Mouse (Mus musculus): ENCODE results near the gene Gpat3. TPM values are rescaled to one million over a fixed set of nuclear protein-coding genes. Genes with fewer than 3 reads are reported as not detected.

Gene Gpat3
- polyA plus RNA-seq, 1 experiment from 2014 or later, result 1.1 TPM

GRCm38 (mm10) chr5:100833841-100834240 is 11.7 kb upstream of the Gpat3 start:
- no peak overlapping the region for H3K4me2 ChIP-seq
- ATAC-seq (ENCODE audit: insufficient number of reproducible peaks, insufficient read depth, low FRiP score, low TSS enrichment, low read depth), result no peak
- no peak overlapping the region for H3K4me3 ChIP-seq
- H3K27ac ChIP-seq, result no peak overlapping the region
- no peaks in the 10 kb centered on the region for H3K4me1 ChIP-seq
- no peaks in the 10 kb centered on the region for H3K9me3 ChIP-seq
- H3K9ac ChIP-seq, result no peak overlapping the region
- 85% methylated on average over 2 of the region's 2 CpGs for whole genome bisulfite sequencing
- H3K27me3 ChIP-seq, result no peaks in the 10 kb centered on the region
- no peaks in the 10 kb centered on the region for H3K36me3 ChIP-seq

GRCm38 (mm10) chr5:100835862-100836538 is 9.5 kb upstream of the Gpat3 start:
- no peaks in the 10 kb centered on the region for H3K9me3 ChIP-seq
- WGBS, result 66% methylated on average over 9 of the region's 9 CpGs
- H3K36me3 ChIP-seq, result no peaks in the 10 kb centered on the region
- H3K4me3 ChIP-seq, result no peak overlapping the region
- no peak overlapping the region for H3K27ac ChIP-seq
- H3K27me3 ChIP-seq, result no peaks in the 10 kb centered on the region
- ATAC-seq (ENCODE audit: insufficient number of reproducible peaks, insufficient read depth, low FRiP score, low TSS enrichment, low read depth), result no peak
- no peak overlapping the region for H3K9ac ChIP-seq
- H3K4me2 ChIP-seq, result no peak overlapping the region
- H3K4me1 ChIP-seq, result no peaks in the 10 kb centered on the region

- Histone ChIP-seq H3K36me3 (no peaks in the 10 kb centered on the region), H3K4me1 (no peaks in the 10 kb centered on the region), H3K27ac (no peak overlapping the region), H3K4me3 (no peak overlapping the region), H3K9ac (no peak overlapping the region), H3K27me3 (no peaks in the 10 kb centered on the region), H3K4me2 (no peak overlapping the region), H3K9me3 (peaks cover 6% of the 10 kb centered on the region; the same call in 1 of the 2 replicates)
- WGBS, result 82% methylated on average over 7 of the region's 7 CpGs
- no peak for ATAC-seq (ENCODE audit: insufficient number of reproducible peaks, insufficient read depth, low FRiP score, low TSS enrichment, low read depth)
Measured at GRCm38 (mm10) chr5:100837907-100838306, 7.6 kb upstream of the Gpat3 start.

- Histone ChIP-seq H3K4me2 (no peak overlapping the region), H3K9ac (no peak overlapping the region), H3K36me3 (no peaks in the 10 kb centered on the region), H3K9me3 (peaks cover 6% of the 10 kb centered on the region; the same call in 1 of the 2 replicates), H3K4me1 (peaks cover 12% of the 10 kb centered on the region), H3K27me3 (peaks cover 57% of the 10 kb centered on the region), H3K4me3 (no peak overlapping the region), H3K27ac (no peak overlapping the region)
- WGBS, result 55% methylated on average over 3 of the region's 3 CpGs
- no peak for ATAC-seq (ENCODE audit: insufficient number of reproducible peaks, insufficient read depth, low FRiP score, low TSS enrichment, low read depth)
Measured at GRCm38 (mm10) chr5:100844485-100844884, 1.0 kb upstream of the Gpat3 start.

GRCm38 (mm10) chr5:100845848-100846598 is 510 bp downstream of the Gpat3 start:
- H3K9me3 ChIP-seq, result peaks cover 6% of the 10 kb centered on the region; the same call in 1 of the 2 replicates
- H3K4me3 ChIP-seq, result peak overlapping the region; percentile 64
- peak overlapping the region; percentile 69 for H3K9ac ChIP-seq
- no peak; the same call in 1 of the 2 replicates for ATAC-seq (ENCODE audit: insufficient number of reproducible peaks, insufficient read depth, low FRiP score, low TSS enrichment, low read depth)
- H3K4me2 ChIP-seq, result peak overlapping the region; percentile 99
- peaks cover 12% of the 10 kb centered on the region for H3K4me1 ChIP-seq
- under 1% methylated on average over 52 of the region's 52 CpGs for WGBS
- no peaks in the 10 kb centered on the region for H3K36me3 ChIP-seq
- H3K27me3 ChIP-seq, result peaks cover 57% of the 10 kb centered on the region
- no peak overlapping the region for H3K27ac ChIP-seq

- Histone ChIP-seq H3K27ac (no peak overlapping the region), H3K4me3 (peak overlapping the region; percentile 64), H3K4me1 (peaks cover 12% of the 10 kb centered on the region), H3K9me3 (peaks cover 6% of the 10 kb centered on the region; the same call in 1 of the 2 replicates), H3K27me3 (peaks cover 57% of the 10 kb centered on the region), H3K4me2 (peak overlapping the region; percentile 99), H3K9ac (peak overlapping the region; percentile 69), H3K36me3 (no peaks in the 10 kb centered on the region)
- no peak for ATAC-seq (ENCODE audit: insufficient number of reproducible peaks, insufficient read depth, low FRiP score, low TSS enrichment, low read depth)
- under 1% methylated on average over 22 of the region's 22 CpGs for WGBS
Measured at GRCm38 (mm10) chr5:100846599-100846920, 1.0 kb downstream of the Gpat3 start.

GRCm38 (mm10) chr5:100847143-100847542 is 1.6 kb downstream of the Gpat3 start:
- Histone ChIP-seq H3K4me3 (peak overlapping the region; percentile 64), H3K27me3 (peaks cover 57% of the 10 kb centered on the region), H3K36me3 (no peaks in the 10 kb centered on the region), H3K4me1 (peaks cover 12% of the 10 kb centered on the region), H3K9ac (no peak overlapping the region), H3K27ac (no peak overlapping the region), H3K9me3 (peaks cover 5% of the 10 kb centered on the region; the same call in 1 of the 2 replicates), H3K4me2 (peak overlapping the region; percentile 99)
- 17% methylated on average over 2 of the region's 2 CpGs for WGBS
- ATAC-seq (ENCODE audit: insufficient number of reproducible peaks, insufficient read depth, low FRiP score, low TSS enrichment, low read depth), result no peak

- Histone ChIP-seq H3K9ac (no peak overlapping the region), H3K9me3 (no peaks in the 10 kb centered on the region), H3K27me3 (peaks cover under 1% of the 10 kb centered on the region; the same call in 1 of the 2 replicates), H3K36me3 (no peaks in the 10 kb centered on the region), H3K4me3 (no peak overlapping the region), H3K4me1 (no peaks in the 10 kb centered on the region), H3K27ac (no peak overlapping the region), H3K4me2 (no peak overlapping the region)
- no peak for ATAC-seq (ENCODE audit: insufficient number of reproducible peaks, insufficient read depth, low FRiP score, low TSS enrichment, low read depth)
- 78% methylated on average over 4 of the region's 4 CpGs for WGBS
Measured at GRCm38 (mm10) chr5:100853963-100854362, 8.4 kb downstream of the Gpat3 start.

- 81% methylated on average over 3 of the region's 3 CpGs for WGBS
- Histone ChIP-seq H3K36me3 (no peaks in the 10 kb centered on the region), H3K4me3 (no peak overlapping the region), H3K27me3 (no peaks in the 10 kb centered on the region), H3K27ac (no peak overlapping the region), H3K4me1 (no peaks in the 10 kb centered on the region), H3K9ac (no peak overlapping the region), H3K4me2 (no peak overlapping the region), H3K9me3 (no peaks in the 10 kb centered on the region)
- ATAC-seq (ENCODE audit: insufficient number of reproducible peaks, insufficient read depth, low FRiP score, low TSS enrichment, low read depth), result no peak
Measured at GRCm38 (mm10) chr5:100856552-100856951, 11.0 kb downstream of the Gpat3 start.

- no peak for ATAC-seq (ENCODE audit: insufficient number of reproducible peaks, insufficient read depth, low FRiP score, low TSS enrichment, low read depth)
- Histone ChIP-seq H3K4me3 (no peak overlapping the region), H3K4me1 (no peaks in the 10 kb centered on the region), H3K9ac (no peak overlapping the region), H3K27me3 (no peaks in the 10 kb centered on the region), H3K27ac (no peak overlapping the region), H3K36me3 (no peaks in the 10 kb centered on the region), H3K9me3 (no peaks in the 10 kb centered on the region), H3K4me2 (no peak overlapping the region)
- WGBS, result 68% methylated on average over 12 of the region's 12 CpGs
Measured at GRCm38 (mm10) chr5:100860417-100861053, 15.0 kb downstream of the Gpat3 start.

GRCm38 (mm10) chr5:100861140-100861539 is 15.6 kb downstream of the Gpat3 start:
- H3K27me3 ChIP-seq, result no peaks in the 10 kb centered on the region
- no peaks in the 10 kb centered on the region for H3K36me3 ChIP-seq
- no peak overlapping the region for H3K9ac ChIP-seq
- H3K4me3 ChIP-seq, result no peak overlapping the region
- no peak overlapping the region for H3K27ac ChIP-seq
- H3K4me1 ChIP-seq, result no peaks in the 10 kb centered on the region
- ATAC-seq (ENCODE audit: insufficient number of reproducible peaks, insufficient read depth, low FRiP score, low TSS enrichment, low read depth), result no peak
- H3K4me2 ChIP-seq, result no peak overlapping the region
- 65% methylated on average over 4 of the region's 4 CpGs for WGBS
- no peaks in the 10 kb centered on the region for H3K9me3 ChIP-seq

Measured in embryonic facial prominence, embryonic 13.5 days (tissue).